Mouse (Mus musculus) neural tube, embryonic 14.5 days (tissue): ENCODE measurements around the gene Kcnq2. TPM values are rescaled to one million over a fixed set of nuclear protein-coding genes. Genes with fewer than 3 reads are reported as not detected.

Source experiments
- ATAC-seq: fragments of 200-750 bp; cut with Nextera tagmentation; 2 replicates; pipeline ENCODE4 v1.8.0; 2017; ENCODE audit warnings: low read depth, mild to moderate bottlenecking, moderate TSS enrichment, moderate library complexity
- H3K27ac ChIP-seq: fragments of 300-500 bp; sonication (generic); 2 replicates; pipeline ENCODE4 v1.5.1; 2014; ENCODE audit warnings: low read depth, mild to moderate bottlenecking, control low read depth, low read length, moderate library complexity, mixed read lengths
- H3K27me3 ChIP-seq: fragments of 300-500 bp; sonication (generic); 2 replicates; pipeline ENCODE4 v1.6.1; 2014; ENCODE audit warnings: low read length; ENCODE audit not compliant: control insufficient read depth, insufficient read depth
- H3K36me3 ChIP-seq: fragments of 300-500 bp; sonication (generic); 2 replicates; pipeline ENCODE4 v1.6.1; 2014; ENCODE audit warnings: low read length, mixed read lengths; ENCODE audit not compliant: control insufficient read depth, insufficient read depth
- H3K4me1 ChIP-seq: fragments of 300-500 bp; sonication (generic); 2 replicates; pipeline ENCODE4 v1.6.1; 2014; ENCODE audit warnings: low read length; ENCODE audit not compliant: control insufficient read depth, insufficient read depth
- H3K4me2 ChIP-seq: fragments of 300-500 bp; sonication (generic); 2 replicates; pipeline ENCODE4 v1.6.1; 2014; ENCODE audit warnings: mild to moderate bottlenecking, low read depth, low read length, control low read depth
- H3K4me3 ChIP-seq: fragments of 300-500 bp; sonication (generic); 2 replicates; pipeline ENCODE4 v1.5.1; 2014; ENCODE audit warnings: low read depth, low read length, control low read depth, mixed read lengths
- H3K9ac ChIP-seq: fragments of 300-500 bp; sonication (generic); replicated peaks from 2 replicates; pipeline ENCODE4 v1.6.1; 2014; ENCODE audit warnings: low read depth, mild to moderate bottlenecking, control low read depth, low read length, mixed read lengths
- H3K9me3 ChIP-seq: fragments of 300-500 bp; sonication (generic); 2 replicates; pipeline ENCODE4 v1.6.1; 2016; ENCODE audit warnings: low read length; ENCODE audit not compliant: control insufficient read depth
- WGBS: fragments of 180-500 bp; shearing (Covaris S2); extraction: QIAGEN DNeasy Blood & Tissue Kit; methylation state at CpG from one replicate; pipeline ENCODE4 v1.1.7; 2014; 5-methylcytosine and 5-hydroxymethylcytosine counted together
- polyA plus RNA-seq: library from polyadenylated mRNA; unstranded; fragments of >200 nt; fragmentation: Nextera tagmentation; extraction: Ambion mirVana; gene quantifications from 2 replicates; pipeline ENCODE4 v1.2.1, GENCODE M21; 2014

Kcnq2 gene
- polyA plus RNA-seq, 1 experiment from 2014 or later, result 56.7 TPM

- Histone ChIP-seq H3K9ac (no peak overlapping the region), H3K4me2 (no peak overlapping the region), H3K27ac (no peak overlapping the region), H3K4me3 (no peak overlapping the region), H3K36me3 (no peaks in the 10 kb centered on the region), H3K9me3 (no peaks in the 10 kb centered on the region), H3K27me3 (no peaks in the 10 kb centered on the region), H3K4me1 (no peaks in the 10 kb centered on the region)
- 84% methylated on average over 12 of the region's 12 CpGs for WGBS
- ATAC-seq, result no peak
These were observed 59.6 kb downstream of the Kcnq2 start for GRCm38 (mm10) chr2:181075501-181075900.

- ATAC-seq, result peak; percentile 33
- Histone ChIP-seq H3K4me2 (no peak overlapping the region), H3K9ac (no peak overlapping the region), H3K27ac (no peak overlapping the region), H3K9me3 (no peaks in the 10 kb centered on the region), H3K27me3 (no peaks in the 10 kb centered on the region), H3K36me3 (no peaks in the 10 kb centered on the region), H3K4me3 (no peak overlapping the region), H3K4me1 (no peaks in the 10 kb centered on the region)
- 0% methylated on average over 1 of the region's 1 CpGs for WGBS
These were observed 62.7 kb downstream of the Kcnq2 start for GRCm38 (mm10) chr2:181072403-181072714.

- Histone ChIP-seq H3K9me3 (no peaks in the 10 kb centered on the region), H3K4me2 (no peak overlapping the region), H3K27ac (no peak overlapping the region), H3K27me3 (no peaks in the 10 kb centered on the region), H3K4me3 (no peak overlapping the region), H3K9ac (no peak overlapping the region), H3K4me1 (no peaks in the 10 kb centered on the region), H3K36me3 (no peaks in the 10 kb centered on the region)
- WGBS, result 70% methylated on average over 7 of the region's 7 CpGs
- ATAC-seq, result peak; percentile 60
These were observed 63.2 kb downstream of the Kcnq2 start for GRCm38 (mm10) chr2:181071706-181072402.

- no peak for ATAC-seq
- no peak overlapping the region for H3K9ac ChIP-seq
- no peak overlapping the region for H3K4me2 ChIP-seq
- no peak overlapping the region for H3K4me3 ChIP-seq
- H3K27ac ChIP-seq, result no peak overlapping the region
- H3K27me3 ChIP-seq, result no peaks in the 10 kb centered on the region
- no peaks in the 10 kb centered on the region for H3K9me3 ChIP-seq
- 65% methylated on average over 7 of the region's 7 CpGs for WGBS
- no peaks in the 10 kb centered on the region for H3K4me1 ChIP-seq
- no peaks in the 10 kb centered on the region for H3K36me3 ChIP-seq
These were observed 65.0 kb downstream of the Kcnq2 start for GRCm38 (mm10) chr2:181070136-181070535.

GRCm38 (mm10) chr2:181068499-181068898 is 66.6 kb downstream of the Kcnq2 start:
- H3K4me3 ChIP-seq, result no peak overlapping the region
- H3K27me3 ChIP-seq, result no peaks in the 10 kb centered on the region
- no peaks in the 10 kb centered on the region for H3K9me3 ChIP-seq
- H3K4me1 ChIP-seq, result no peaks in the 10 kb centered on the region
- H3K36me3 ChIP-seq, result no peaks in the 10 kb centered on the region
- H3K9ac ChIP-seq, result no peak overlapping the region
- ATAC-seq, result no peak
- no peak overlapping the region for H3K4me2 ChIP-seq
- WGBS, result 82% methylated on average over 5 of the region's 5 CpGs
- H3K27ac ChIP-seq, result no peak overlapping the region

- H3K4me2 ChIP-seq, result no peak overlapping the region
- no peak overlapping the region for H3K27ac ChIP-seq
- 59% methylated on average over 4 of the region's 4 CpGs for WGBS
- H3K4me1 ChIP-seq, result no peaks in the 10 kb centered on the region
- no peak overlapping the region for H3K9ac ChIP-seq
- H3K4me3 ChIP-seq, result no peak overlapping the region
- H3K9me3 ChIP-seq, result no peaks in the 10 kb centered on the region
- ATAC-seq, result no peak
- no peaks in the 10 kb centered on the region for H3K27me3 ChIP-seq
- H3K36me3 ChIP-seq, result no peaks in the 10 kb centered on the region
These were observed 69.3 kb downstream of the Kcnq2 start for GRCm38 (mm10) chr2:181065827-181066226.

GRCm38 (mm10) chr2:181060127-181060526 is 75.0 kb downstream of the Kcnq2 start:
- Histone ChIP-seq H3K4me1 (peaks cover 18% of the 10 kb centered on the region), H3K27me3 (no peaks in the 10 kb centered on the region), H3K9me3 (no peaks in the 10 kb centered on the region), H3K4me2 (no peak overlapping the region), H3K36me3 (no peaks in the 10 kb centered on the region), H3K9ac (no peak overlapping the region; the same call in 1 of the 2 replicates), H3K27ac (no peak overlapping the region), H3K4me3 (no peak overlapping the region)
- ATAC-seq, result peak; percentile 77; the same call in 1 of the 2 replicates
- WGBS, result 17% methylated on average over 5 of the region's 5 CpGs

GRCm38 (mm10) chr2:181058193-181058592 is 76.9 kb downstream of the Kcnq2 start:
- Histone ChIP-seq H3K9ac (no peak overlapping the region), H3K27me3 (no peaks in the 10 kb centered on the region; the same call in 1 of the 2 replicates), H3K27ac (no peak overlapping the region), H3K36me3 (no peaks in the 10 kb centered on the region), H3K9me3 (no peaks in the 10 kb centered on the region), H3K4me2 (no peak overlapping the region), H3K4me3 (no peak overlapping the region), H3K4me1 (peaks cover 18% of the 10 kb centered on the region)
- ATAC-seq, result 0 out of 2 replicates have a peak, but pooled peaks have one; percentile 38
- WGBS, result 6% methylated on average over 3 of the region's 3 CpGs

GRCm38 (mm10) chr2:181057341-181057740 is 77.8 kb downstream of the Kcnq2 start:
- Histone ChIP-seq H3K9ac (no peak overlapping the region), H3K4me3 (no peak overlapping the region), H3K9me3 (no peaks in the 10 kb centered on the region), H3K36me3 (no peaks in the 10 kb centered on the region), H3K4me1 (peaks cover 18% of the 10 kb centered on the region), H3K27me3 (no peaks in the 10 kb centered on the region; the same call in 1 of the 2 replicates), H3K27ac (no peak overlapping the region), H3K4me2 (no peak overlapping the region)
- 29% methylated on average over 8 of the region's 8 CpGs for WGBS
- ATAC-seq, result no peak
